Mouse (Mus musculus): ENCODE results near the gene Zyx. TPM values are rescaled to one million over a fixed set of nuclear protein-coding genes. Genes with fewer than 3 reads are reported as not detected.

Zyx gene
- polyA plus RNA-seq, 1 experiment from 2014 or later = 47.5 TPM

GRCm38 (mm10) chr6:42339189-42339588 is 10.2 kb upstream of the Zyx start:
- 91% methylated on average over 2 of the region's 2 CpGs for WGBS
- no peaks in the 10 kb centered on the region for H3K9me3 ChIP-seq
- no peaks in the 10 kb centered on the region for H3K36me3 ChIP-seq
- ATAC-seq (ENCODE audit: low FRiP score) = no peak
- no peak overlapping the region for H3K4me2 ChIP-seq
- no peaks in the 10 kb centered on the region for H3K4me1 ChIP-seq (replicated peaks)
- no peak overlapping the region for H3K27ac ChIP-seq
- H3K9ac ChIP-seq = no peak overlapping the region
- no peaks in the 10 kb centered on the region for H3K27me3 ChIP-seq
- no peak overlapping the region for H3K4me3 ChIP-seq

GRCm38 (mm10) chr6:42339981-42340380 is 9.4 kb upstream of the Zyx start:
- Histone ChIP-seq H3K9me3 (no peaks in the 10 kb centered on the region), H3K27ac (no peak overlapping the region), H3K4me1 (replicated peaks) (no peaks in the 10 kb centered on the region), H3K4me3 (no peak overlapping the region), H3K27me3 (no peaks in the 10 kb centered on the region), H3K9ac (no peak overlapping the region), H3K36me3 (no peaks in the 10 kb centered on the region), H3K4me2 (no peak overlapping the region)
- 84% methylated on average over 5 of the region's 5 CpGs for WGBS
- ATAC-seq (ENCODE audit: low FRiP score) = no peak

- Histone ChIP-seq H3K4me3 (no peak overlapping the region), H3K9ac (no peak overlapping the region), H3K27me3 (no peaks in the 10 kb centered on the region), H3K9me3 (no peaks in the 10 kb centered on the region), H3K4me1 (replicated peaks) (no peaks in the 10 kb centered on the region), H3K4me2 (no peak overlapping the region), H3K27ac (no peak overlapping the region), H3K36me3 (no peaks in the 10 kb centered on the region)
- WGBS = 83% methylated on average over 1 of the region's 1 CpGs
- ATAC-seq (ENCODE audit: low FRiP score) = no peak
These were observed 7.3 kb upstream of the Zyx start for GRCm38 (mm10) chr6:42342171-42342570.

GRCm38 (mm10) chr6:42343361-42344120 is 5.9 kb upstream of the Zyx start:
- 89% methylated on average over 9 of the region's 9 CpGs for WGBS

GRCm38 (mm10) chr6:42344255-42344654 is 5.2 kb upstream of the Zyx start:
- Histone ChIP-seq H3K4me1 (replicated peaks) (peaks cover 8% of the 10 kb centered on the region), H3K4me3 (no peak overlapping the region), H3K4me2 (no peak overlapping the region), H3K9ac (no peak overlapping the region), H3K27ac (no peak overlapping the region), H3K27me3 (no peaks in the 10 kb centered on the region), H3K9me3 (no peaks in the 10 kb centered on the region), H3K36me3 (no peaks in the 10 kb centered on the region)
- ATAC-seq (ENCODE audit: low FRiP score) = no peak
- WGBS = 94% methylated on average over 1 of the region's 1 CpGs

More at GRCm38 (mm10) chr6:42343361-42344120, 5.9 kb upstream of the Zyx start:
- H3K9me3 ChIP-seq = no peaks in the 10 kb centered on the region
- no peak overlapping the region for H3K4me3 ChIP-seq
- H3K27me3 ChIP-seq = no peaks in the 10 kb centered on the region
- no peak overlapping the region for H3K4me2 ChIP-seq
- no peak overlapping the region for H3K9ac ChIP-seq
- ATAC-seq (ENCODE audit: low FRiP score) = no peak
- peaks cover 1% of the 10 kb centered on the region for H3K4me1 ChIP-seq (replicated peaks)
- H3K36me3 ChIP-seq = no peaks in the 10 kb centered on the region
- H3K27ac ChIP-seq = no peak overlapping the region

- WGBS = 38% methylated on average over 12 of the region's 12 CpGs
- peak overlapping the region; percentile 75 for H3K4me2 ChIP-seq
- no peak overlapping the region for H3K27ac ChIP-seq
- H3K9me3 ChIP-seq = no peaks in the 10 kb centered on the region
- H3K27me3 ChIP-seq = no peaks in the 10 kb centered on the region
- peak overlapping the region; percentile 77 for H3K4me3 ChIP-seq
- H3K36me3 ChIP-seq = peaks cover 11% of the 10 kb centered on the region; the same call in 1 of the 2 replicates
- H3K9ac ChIP-seq = 0 out of 2 replicates have a peak overlapping the region, but pooled peaks have one; percentile 91
- no peak for ATAC-seq (ENCODE audit: low FRiP score)
- peaks cover 38% of the 10 kb centered on the region for H3K4me1 ChIP-seq (replicated peaks)
These were observed 987 bp upstream of the Zyx start for GRCm38 (mm10) chr6:42348281-42349005.

- H3K4me3 ChIP-seq = peak overlapping the region; percentile 77
- H3K9ac ChIP-seq = peak overlapping the region; percentile 91
- H3K27ac ChIP-seq = peak overlapping the region; percentile 88
- no peaks in the 10 kb centered on the region for H3K9me3 ChIP-seq
- no peaks in the 10 kb centered on the region for H3K27me3 ChIP-seq
- H3K4me2 ChIP-seq = peak overlapping the region; percentile 75
- peaks cover 44% of the 10 kb centered on the region for H3K4me1 ChIP-seq (replicated peaks)
- H3K36me3 ChIP-seq = peaks cover 12% of the 10 kb centered on the region; the same call in 1 of the 2 replicates
- peak; percentile 40 for ATAC-seq (ENCODE audit: low FRiP score)
- WGBS = 2% methylated on average over 11 of the region's 11 CpGs
These were observed 414 bp upstream of the Zyx start for GRCm38 (mm10) chr6:42349006-42349425.

GRCm38 (mm10) chr6:42350021-42350967 is 864 bp downstream of the Zyx start:
- Histone ChIP-seq H3K27me3 (no peaks in the 10 kb centered on the region), H3K27ac (peak overlapping the region; percentile 88), H3K36me3 (peaks cover 19% of the 10 kb centered on the region), H3K4me2 (peak overlapping the region; percentile 75), H3K4me3 (peak overlapping the region; percentile 77), H3K9ac (peak overlapping the region; percentile 91), H3K4me1 (replicated peaks) (peaks cover 55% of the 10 kb centered on the region), H3K9me3 (no peaks in the 10 kb centered on the region)
- under 1% methylated on average over 65 of the region's 72 CpGs for WGBS
- ATAC-seq (ENCODE audit: low FRiP score) = peak; percentile 62

- peaks cover 55% of the 10 kb centered on the region for H3K4me1 ChIP-seq (replicated peaks)
These were observed 1.7 kb downstream of the Zyx start for GRCm38 (mm10) chr6:42350968-42351775.

GRCm38 (mm10) chr6:42351776-42352485 is 2.5 kb downstream of the Zyx start:
- no peak overlapping the region for H3K27ac ChIP-seq
- H3K4me1 ChIP-seq (replicated peaks) = peaks cover 55% of the 10 kb centered on the region
- no peaks in the 10 kb centered on the region for H3K9me3 ChIP-seq
- 91% methylated on average over 7 of the region's 7 CpGs for WGBS
- ATAC-seq (ENCODE audit: low FRiP score) = no peak
- peak overlapping the region; percentile 75; the same call in 1 of the 2 replicates for H3K4me2 ChIP-seq
- no peak overlapping the region for H3K9ac ChIP-seq
- H3K4me3 ChIP-seq = no peak overlapping the region
- peaks cover 36% of the 10 kb centered on the region for H3K36me3 ChIP-seq
- H3K27me3 ChIP-seq = no peaks in the 10 kb centered on the region

More at GRCm38 (mm10) chr6:42350968-42351775, 1.7 kb downstream of the Zyx start:
- Histone ChIP-seq H3K36me3 (peaks cover 28% of the 10 kb centered on the region), H3K9me3 (no peaks in the 10 kb centered on the region), H3K4me2 (peak overlapping the region; percentile 75), H3K4me3 (peak overlapping the region; percentile 77), H3K27me3 (no peaks in the 10 kb centered on the region), H3K27ac (peak overlapping the region; percentile 30; the same call in 1 of the 2 replicates), H3K9ac (peak overlapping the region; percentile 91)
- no peak for ATAC-seq (ENCODE audit: low FRiP score)
- 42% methylated on average over 13 of the region's 13 CpGs for WGBS

- ATAC-seq (ENCODE audit: low FRiP score) = no peak
- Histone ChIP-seq H3K4me1 (replicated peaks) (peaks cover 55% of the 10 kb centered on the region), H3K4me2 (no peak overlapping the region), H3K4me3 (no peak overlapping the region), H3K9ac (no peak overlapping the region), H3K27ac (no peak overlapping the region), H3K9me3 (no peaks in the 10 kb centered on the region), H3K27me3 (no peaks in the 10 kb centered on the region), H3K36me3 (peaks cover 41% of the 10 kb centered on the region)
- 98% methylated on average over 1 of the region's 1 CpGs for WGBS
These were observed 3.0 kb downstream of the Zyx start for GRCm38 (mm10) chr6:42352486-42352846.
